Mouse (Mus musculus): ENCODE results near the gene Gm17660. TPM values are rescaled to one million over a fixed set of nuclear protein-coding genes. Genes with fewer than 3 reads are reported as not detected.

Gm17660 gene
- total and polyA plus RNA-seq, 3 experiments = not detected

DNA sequence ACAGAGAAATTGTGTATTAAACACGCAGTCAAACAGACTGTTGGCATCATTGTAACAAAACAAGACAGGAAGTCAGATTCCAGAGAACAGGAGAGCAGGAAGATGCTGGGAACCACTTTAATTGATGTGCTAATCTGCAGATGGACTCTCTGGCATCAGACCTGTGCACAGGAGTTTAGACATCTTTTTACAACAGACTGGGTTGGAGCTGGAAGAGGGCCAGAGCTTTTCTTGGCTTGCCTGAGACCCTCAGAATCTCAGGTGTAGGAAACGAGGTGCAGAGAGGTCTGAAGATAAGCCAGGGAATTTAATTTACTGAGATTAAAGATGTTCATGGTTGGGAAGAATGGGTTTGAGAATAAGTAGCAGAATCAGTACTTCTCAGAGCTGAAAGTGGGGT lies 12.3 kb upstream of the Gm17660 start:
- Histone ChIP-seq H3K9me3 (replicated peaks; ENCODE audit: insufficient read depth, low read length) (no peaks in the 10 kb centered on the region), H3K4me1 (ENCODE audit: control insufficient read depth in 1 of 2, insufficient read depth in 2 of 2, low read length in 2 of 2) (no peaks in the 10 kb centered on the region), H3K27ac (ENCODE audit: control insufficient read depth, low read depth, low read length) (no peak overlapping the region), H3K4me3 (ENCODE audit: control insufficient read depth in 1 of 2, insufficient read depth in 1 of 2, low read depth in 2 of 2, low read length in 2 of 2) (no peak overlapping the region), H3K27me3 (ENCODE audit: control insufficient read depth in 1 of 2, insufficient read depth in 2 of 2, low read length in 2 of 2) (no peaks in the 10 kb centered on the region; a peak in 2 of 4 replicates), H3K36me3 (ENCODE audit: control insufficient read depth in 1 of 2, insufficient read depth in 2 of 2, low read length in 2 of 2) (no peaks in the 10 kb centered on the region), H3K79me2 (ENCODE audit: control insufficient read depth, insufficient read depth, low read length, poor library complexity) (no peaks in the 10 kb centered on the region), H3K9ac (ENCODE audit: control insufficient read depth, low read depth, low read length, poor library complexity, severe bottlenecking) (no peak overlapping the region)
- DNase-seq (ENCODE audit: low read depth, low spot score) = no peak
- no peak for TF ChIP-seq MYC (IDR thresholded peaks at IDR 0.05; ENCODE audit: low read depth, low read length)

DNA sequence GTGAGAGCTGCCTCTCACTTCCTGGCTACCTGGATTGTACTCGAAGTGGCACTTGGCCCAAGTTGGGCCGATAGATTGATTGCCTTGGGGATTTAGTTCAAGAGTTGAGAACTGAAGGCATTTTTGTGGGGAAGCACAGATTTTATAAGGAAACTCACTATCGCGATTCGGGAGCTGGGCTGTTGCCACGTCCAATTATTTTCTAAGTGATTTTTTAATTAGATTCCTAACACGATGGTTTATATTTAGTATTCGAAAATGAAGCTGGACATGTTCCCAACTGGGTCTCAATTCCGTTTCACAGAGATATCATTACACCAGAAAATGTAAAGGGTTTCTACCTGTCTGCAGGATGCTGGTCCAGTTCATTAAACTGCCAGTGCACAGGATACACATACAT lies 8.0 kb upstream of the Gm17660 start:
- Histone ChIP-seq H3K4me1 (ENCODE audit: control insufficient read depth in 1 of 2, insufficient read depth in 2 of 2, low read length in 2 of 2) (no peaks in the 10 kb centered on the region), H3K9me3 (replicated peaks; ENCODE audit: insufficient read depth, low read length) (no peaks in the 10 kb centered on the region), H3K9ac (ENCODE audit: control insufficient read depth, low read depth, low read length, poor library complexity, severe bottlenecking) (no peak overlapping the region), H3K4me3 (ENCODE audit: control insufficient read depth in 1 of 2, insufficient read depth in 1 of 2, low read depth in 2 of 2, low read length in 2 of 2) (no peak overlapping the region), H3K36me3 (ENCODE audit: control insufficient read depth in 1 of 2, insufficient read depth in 2 of 2, low read length in 2 of 2) (no peaks in the 10 kb centered on the region), H3K79me2 (ENCODE audit: control insufficient read depth, insufficient read depth, low read length, poor library complexity) (no peaks in the 10 kb centered on the region), H3K27me3 (ENCODE audit: control insufficient read depth in 1 of 2, insufficient read depth in 2 of 2, low read length in 2 of 2) (no peaks in the 10 kb centered on the region; a peak in 1 of 4 replicates), H3K27ac (ENCODE audit: control insufficient read depth, low read depth, low read length) (no peak overlapping the region)
- DNase-seq (ENCODE audit: low read depth, low spot score) = no peak
- TF ChIP-seq MYB (IDR thresholded peaks at IDR 0.05; ENCODE audit: low read depth, low read length) (no peak), MAZ (IDR thresholded peaks at IDR 0.05; ENCODE audit: low read depth, low read length) (no peak), HCFC1 (IDR thresholded peaks at IDR 0.05; ENCODE audit: low read depth, low read length) (no peak), E2F4 (IDR thresholded peaks at IDR 0.05; ENCODE audit: borderline replicate concordance, low read depth, low read length) (no peak), CHD2 (IDR thresholded peaks at IDR 0.05; ENCODE audit: low read length) (no peak), POLR2A (IDR thresholded peaks at IDR 0.05; ENCODE audit: control insufficient read depth in 1 of 2, insufficient read depth in 1 of 2, low read depth in 1 of 2, low read length in 2 of 2, poor library complexity in 1 of 2) (no peak), RAD21 (IDR thresholded peaks at IDR 0.05; ENCODE audit: low read depth, low read length) (no peak), MYC (IDR thresholded peaks at IDR 0.05; ENCODE audit: low read depth, low read length) (no peak), MAX (IDR thresholded peaks at IDR 0.05; ENCODE audit: low read length) (no peak), RCOR1 (IDR thresholded peaks at IDR 0.05; ENCODE audit: low read depth, low read length) (no peak), KAT2A (conservative IDR thresholded peaks at IDR 0.05; ENCODE audit: low read depth, low read length) (no peak), MAFK (IDR thresholded peaks at IDR 0.05; ENCODE audit: borderline replicate concordance, low read depth, low read length) (no peak), POLR2AphosphoS2 (IDR thresholded peaks at IDR 0.05; ENCODE audit: low read length) (no peak), MXI1 (IDR thresholded peaks at IDR 0.05; ENCODE audit: low read depth, low read length) (no peak), ZKSCAN1 (IDR thresholded peaks at IDR 0.05; ENCODE audit: low read depth, low read length) (no peak), MEF2A (IDR thresholded peaks at IDR 0.05; ENCODE audit: extremely low read depth, insufficient replicate concordance, low read depth, low read length, poor library complexity, severe bottlenecking) (no peak), BHLHE40 (IDR thresholded peaks at IDR 0.05; ENCODE audit: borderline replicate concordance, low read depth, low read length) (no peak)
